Mouse (Mus musculus) neural tube, embryonic 13.5 days (tissue): Measurements from ENCODE around the gene Neurod2. TPM values are rescaled to one million over a fixed set of nuclear protein-coding genes. Genes with fewer than 3 reads are reported as not detected.

ENCODE experiments used
- ATAC-seq: fragments of 200-750 bp; cut with Nextera tagmentation; 2 replicates; pipeline ENCODE4 v1.8.0; 2017; ENCODE audit warnings: low read depth, mild to moderate bottlenecking, moderate TSS enrichment, moderate library complexity
- H3K27ac ChIP-seq: fragments of 300-500 bp; sonication (generic); replicated peaks from 2 replicates; pipeline ENCODE4 v1.5.1; 2015; ENCODE audit warnings: moderate library complexity, mild to moderate bottlenecking, inconsistent platforms
- H3K27me3 ChIP-seq: fragments of 300-500 bp; sonication (generic); 2 replicates; pipeline ENCODE4 v1.6.1; 2015; ENCODE audit warnings: mild to moderate bottlenecking, inconsistent platforms
- H3K36me3 ChIP-seq: fragments of 300-500 bp; sonication (generic); 2 replicates; pipeline ENCODE4 v1.6.1; 2015; ENCODE audit warnings: mild to moderate bottlenecking, inconsistent platforms
- H3K4me1 ChIP-seq: fragments of 300-500 bp; sonication (generic); replicated peaks from 2 replicates; pipeline ENCODE4 v1.6.1; 2015; ENCODE audit warnings: inconsistent platforms
- H3K4me2 ChIP-seq: fragments of 300-500 bp; sonication (generic); 2 replicates; pipeline ENCODE4 v1.6.1; 2015; ENCODE audit warnings: inconsistent platforms, mild to moderate bottlenecking, moderate library complexity
- H3K4me3 ChIP-seq: fragments of 300-500 bp; sonication (generic); 2 replicates; pipeline ENCODE4 v1.5.1; 2015; ENCODE audit warnings: mild to moderate bottlenecking, inconsistent platforms
- H3K9ac ChIP-seq: fragments of 300-500 bp; sonication (generic); 2 replicates; pipeline ENCODE4 v1.6.1; 2015; ENCODE audit warnings: moderate library complexity, mild to moderate bottlenecking, inconsistent platforms
- H3K9me3 ChIP-seq: fragments of 300-500 bp; sonication (generic); 2 replicates; pipeline ENCODE4 v1.6.1; 2016; ENCODE audit warnings: inconsistent platforms
- WGBS: fragments of 180-500 bp; shearing (Covaris S2); methylation state at CpG from one replicate; pipeline ENCODE4 v1.1.7; 2015; 5-methylcytosine and 5-hydroxymethylcytosine counted together
- polyA plus RNA-seq: library from polyadenylated mRNA; unstranded; fragments of >200 nt; fragmentation: Nextera tagmentation; extraction: Ambion mirVana; gene quantifications from 2 replicates; pipeline ENCODE4 v1.2.1, GENCODE M21; 2015

The Neurod2 gene
- polyA plus RNA-seq, 1 experiment from 2014 or later = 27.0 TPM

- H3K4me1 ChIP-seq = peaks cover 22% of the 10 kb centered on the region
- no peak overlapping the region for H3K9ac ChIP-seq
- no peaks in the 10 kb centered on the region for H3K36me3 ChIP-seq
- ATAC-seq = no peak
- no peaks in the 10 kb centered on the region for H3K9me3 ChIP-seq
- H3K27ac ChIP-seq = no peak overlapping the region
- H3K4me3 ChIP-seq = peak overlapping the region; percentile 48
- peak overlapping the region; percentile 85 for H3K4me2 ChIP-seq
- H3K27me3 ChIP-seq = peaks cover 97% of the 10 kb centered on the region
- under 1% methylated on average over 9 of the region's 9 CpGs for WGBS
Measured at GRCm38 (mm10) chr11:98349308-98349707, 19.9 kb upstream of the Neurod2 start.

- no peak within 1 kb of the TSS for H3K27ac ChIP-seq
- H3K9me3 ChIP-seq = no peaks in the 10 kb centered on the region
- ATAC-seq = peak; percentile 57
- peaks cover 97% of the 10 kb centered on the region for H3K27me3 ChIP-seq
- H3K4me2 ChIP-seq = peak within 1 kb of the TSS; percentile 85
- 1% methylated on average over 54 of the region's 55 CpGs for WGBS
- H3K9ac ChIP-seq = peak within 1 kb of the TSS; percentile 65
- peak within 1 kb of the TSS; percentile 48 for H3K4me3 ChIP-seq
- peaks cover 22% of the 10 kb centered on the region for H3K4me1 ChIP-seq
- no peaks in the 10 kb centered on the region for H3K36me3 ChIP-seq
Measured at GRCm38 (mm10) chr11:98348083-98348961, 18.9 kb upstream of the Neurod2 start, which contains the start of gene Ppp1r1b. Gene Ppp1r1b (plus strand): TSS chr11:98348404.

- no peak for ATAC-seq
- H3K9ac ChIP-seq = no peak overlapping the region
- 2% methylated on average over 11 of the region's 12 CpGs for WGBS
- H3K4me2 ChIP-seq = peak overlapping the region; percentile 85
- no peaks in the 10 kb centered on the region for H3K36me3 ChIP-seq
- H3K27me3 ChIP-seq = peaks cover 90% of the 10 kb centered on the region
- H3K4me1 ChIP-seq = peaks cover 28% of the 10 kb centered on the region
- no peak overlapping the region for H3K27ac ChIP-seq
- no peak overlapping the region for H3K4me3 ChIP-seq
- no peaks in the 10 kb centered on the region for H3K9me3 ChIP-seq
Measured at GRCm38 (mm10) chr11:98347385-98348082, 18.1 kb upstream of the Neurod2 start.

GRCm38 (mm10) chr11:98346168-98346567 is 16.7 kb upstream of the Neurod2 start:
- H3K9me3 ChIP-seq = no peaks in the 10 kb centered on the region
- peaks cover 89% of the 10 kb centered on the region for H3K27me3 ChIP-seq
- no peak overlapping the region for H3K4me3 ChIP-seq
- no peak overlapping the region for H3K9ac ChIP-seq
- 8% methylated on average over 9 of the region's 9 CpGs for WGBS
- no peak overlapping the region for H3K27ac ChIP-seq
- peaks cover 42% of the 10 kb centered on the region for H3K4me1 ChIP-seq
- no peak for ATAC-seq
- H3K36me3 ChIP-seq = no peaks in the 10 kb centered on the region
- H3K4me2 ChIP-seq = no peak overlapping the region

GRCm38 (mm10) chr11:98345253-98345652 is 15.8 kb upstream of the Neurod2 start:
- no peaks in the 10 kb centered on the region for H3K9me3 ChIP-seq
- H3K36me3 ChIP-seq = no peaks in the 10 kb centered on the region
- no peak overlapping the region for H3K9ac ChIP-seq
- peaks cover 47% of the 10 kb centered on the region for H3K4me1 ChIP-seq
- H3K4me2 ChIP-seq = peak overlapping the region; percentile 34
- no peak for ATAC-seq
- no peak overlapping the region for H3K4me3 ChIP-seq
- peaks cover 88% of the 10 kb centered on the region for H3K27me3 ChIP-seq
- H3K27ac ChIP-seq = no peak overlapping the region
- WGBS = 0% methylated on average over 14 of the region's 14 CpGs

GRCm38 (mm10) chr11:98342000-98342945 is 12.8 kb upstream of the Neurod2 start:
- WGBS = 1% methylated on average over 29 of the region's 29 CpGs

GRCm38 (mm10) chr11:98341174-98341573 is 11.7 kb upstream of the Neurod2 start:
- no peak overlapping the region for H3K27ac ChIP-seq
- H3K36me3 ChIP-seq = no peaks in the 10 kb centered on the region
- no peak overlapping the region for H3K9ac ChIP-seq
- H3K9me3 ChIP-seq = no peaks in the 10 kb centered on the region
- WGBS = 49% methylated on average over 4 of the region's 4 CpGs
- no peak overlapping the region for H3K4me2 ChIP-seq
- peaks cover 51% of the 10 kb centered on the region for H3K4me1 ChIP-seq
- ATAC-seq = no peak
- no peak overlapping the region for H3K4me3 ChIP-seq
- H3K27me3 ChIP-seq = peaks cover 86% of the 10 kb centered on the region

More at GRCm38 (mm10) chr11:98342000-98342945, 12.8 kb upstream of the Neurod2 start:
- H3K27ac ChIP-seq = peak overlapping the region; percentile 74
- peaks cover 51% of the 10 kb centered on the region for H3K4me1 ChIP-seq
- no peak overlapping the region for H3K9ac ChIP-seq
- no peaks in the 10 kb centered on the region for H3K36me3 ChIP-seq
- no peaks in the 10 kb centered on the region for H3K9me3 ChIP-seq
- H3K27me3 ChIP-seq = peaks cover 86% of the 10 kb centered on the region
- ATAC-seq = peak; percentile 54
- peak overlapping the region; percentile 51 for H3K4me2 ChIP-seq
- peak overlapping the region; percentile 21 for H3K4me3 ChIP-seq

GRCm38 (mm10) chr11:98340597-98340996 is 11.1 kb upstream of the Neurod2 start:
- Histone ChIP-seq H3K9me3 (no peaks in the 10 kb centered on the region), H3K27ac (peak overlapping the region; percentile 97), H3K4me2 (no peak overlapping the region), H3K27me3 (peaks cover 87% of the 10 kb centered on the region), H3K9ac (no peak overlapping the region), H3K4me1 (peaks cover 52% of the 10 kb centered on the region), H3K4me3 (no peak overlapping the region), H3K36me3 (no peaks in the 10 kb centered on the region)
- ATAC-seq = no peak
- 9% methylated on average over 4 of the region's 4 CpGs for WGBS

- Histone ChIP-seq H3K9ac (peak overlapping the region; percentile 79), H3K27me3 (peaks cover 88% of the 10 kb centered on the region)
- ATAC-seq = peak; percentile 19; the same call in 1 of the 2 replicates
Measured at GRCm38 (mm10) chr11:98339679-98340287, 10.3 kb upstream of the Neurod2 start.

GRCm38 (mm10) chr11:98339071-98339501 is 9.6 kb upstream of the Neurod2 start:
- no peaks in the 10 kb centered on the region for H3K9me3 ChIP-seq
- whole genome bisulfite sequencing = under 1% methylated on average over 19 of the region's 19 CpGs
- peaks cover 62% of the 10 kb centered on the region for H3K4me1 ChIP-seq
- no peaks in the 10 kb centered on the region for H3K36me3 ChIP-seq
- peaks cover 89% of the 10 kb centered on the region for H3K27me3 ChIP-seq
- H3K4me3 ChIP-seq = peak overlapping the region; percentile 49
- peak overlapping the region; percentile 79 for H3K9ac ChIP-seq
- H3K4me2 ChIP-seq = peak overlapping the region; percentile 82
- ATAC-seq = peak; percentile 25; the same call in 1 of the 2 replicates
- peak overlapping the region; percentile 97 for H3K27ac ChIP-seq

More at GRCm38 (mm10) chr11:98339679-98340287, 10.3 kb upstream of the Neurod2 start:
- Histone ChIP-seq H3K4me1 (peaks cover 55% of the 10 kb centered on the region), H3K27ac (peak overlapping the region; percentile 97), H3K9me3 (no peaks in the 10 kb centered on the region), H3K36me3 (no peaks in the 10 kb centered on the region), H3K4me3 (peak overlapping the region; percentile 49), H3K4me2 (peak overlapping the region; percentile 82)
- WGBS = 2% methylated on average over 11 of the region's 11 CpGs

- ATAC-seq = peak; percentile 40; the same call in 1 of the 2 replicates
- Histone ChIP-seq H3K27ac (peak overlapping the region; percentile 97), H3K9me3 (no peaks in the 10 kb centered on the region), H3K4me1 (peaks cover 67% of the 10 kb centered on the region), H3K9ac (peak overlapping the region; percentile 79), H3K27me3 (peaks cover 89% of the 10 kb centered on the region), H3K4me2 (peak overlapping the region; percentile 82), H3K36me3 (no peaks in the 10 kb centered on the region), H3K4me3 (peak overlapping the region; percentile 49)
- WGBS = under 1% methylated on average over 56 of the region's 57 CpGs
Measured at GRCm38 (mm10) chr11:98338507-98338961, 9.1 kb upstream of the Neurod2 start.
